23 mouse cellular contexts compared by ENCODE assay signal in the genomic region with DNA sequence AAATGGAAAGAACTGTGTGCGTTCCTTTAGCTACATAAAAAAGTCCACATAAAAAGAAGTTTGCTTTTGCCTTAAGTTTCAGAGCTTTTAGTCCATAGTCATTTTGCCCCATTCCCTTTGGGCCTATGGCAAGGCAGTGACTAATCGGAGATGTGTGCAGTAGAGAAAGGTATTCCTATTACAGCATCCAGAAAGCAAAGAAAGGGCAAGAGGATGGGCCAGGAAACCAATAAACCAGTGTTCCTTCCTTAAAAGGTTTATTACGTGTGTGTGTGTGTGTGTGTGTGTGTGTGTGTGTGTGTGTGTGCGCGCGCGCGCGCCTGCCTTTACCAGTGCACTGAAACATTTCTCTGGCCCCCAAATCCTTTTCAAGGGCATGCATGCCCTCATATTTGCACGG. TPM values are rescaled to one million over a fixed set of nuclear protein-coding genes. Genes with fewer than 3 reads are reported as not detected.
DNase-seq lines count a peak whose midpoint lies in the region; ATAC-seq and TF ChIP-seq lines count a peak whose summit lies in the region.
"Had no signal": no experiment of that assay in that cellular context is flagged by ENCODE, and none has a peak within 500 bp of the region (broad histone marks: within the 10 kb centered on the region; RNA-seq: fewer than 3 reads in every experiment).

No protein-coding gene starts in this region.

- H3K4me1 ChIP-seq in kidney, adult 2 months (ENCODE audit: control insufficient read depth, insufficient read depth, low read length) = peaks cover 13% of the 10 kb centered on the region; the same call in 1 of the 2 replicates
- peaks cover 2% of the 10 kb centered on the region; the same call in 1 of the 2 replicates for H3K4me1 ChIP-seq in embryonic fibroblast, embryonic 13.5 days (ENCODE audit: control insufficient read depth, insufficient read depth, low read length)

- no peaks in the 10 kb centered on the region for H3K27me3 ChIP-seq in kidney, adult 2 months (replicated peaks; ENCODE audit: control insufficient read depth, insufficient read depth, low read length)
- H3K27me3 ChIP-seq: CH12.LX; embryonic facial prominence, embryonic 15.5 days; kidney, embryonic 15.5 days had no signal

- no peak for ATAC-seq in frontal cortex, adult (ENCODE audit: low TSS enrichment)
- ATAC-seq: inflammation-experienced regulatory T-cells, adult 6 months had no signal

- TF ChIP-seq POLR2A in kidney, adult 2 months (IDR thresholded peaks at IDR 0.05; ENCODE audit: low read depth, low read length) = no peak
- no peak for TF ChIP-seq POLR2A in embryonic fibroblast, embryonic 13.5 days (IDR thresholded peaks at IDR 0.05; ENCODE audit: low read depth, low read length)

- no peak overlapping the region for H3K4me3 ChIP-seq in kidney, adult 2 months (ENCODE audit: insufficient read depth, low read depth, low read length)
- no peak overlapping the region for H3K4me3 ChIP-seq in embryonic fibroblast, embryonic 13.5 days (ENCODE audit: insufficient read depth, low read length)
- H3K4me3 ChIP-seq: embryonic facial prominence, embryonic 15.5 days; forebrain, embryonic 10.5 days; heart, embryonic 10.5 days; hindbrain, embryonic 10.5 days; kidney, embryonic 15.5 days; megakaryocyte, embryonic 14.5 days had no signal

- no peak for DNase-seq in kidney, adult 2 months
- DNase-seq in kidney, postnatal 25 days = no peak
- peak; percentile 30 for DNase-seq in A20 (ENCODE audit: low read depth, low spot score)
- peak; percentile 73 for DNase-seq in naive thymus-derived CD4-positive, alpha-beta T cell, adult 2 months (ENCODE audit: low read depth)
- DNase-seq in embryo, embryonic 10.5 days (ENCODE audit: low spot score) = no peak
- DNase-seq: cerebellum, adult 18-20 months; cerebellum, postnatal 25 days; gastrocnemius, postnatal 25 days; liver; lung, adult 18-20 months; lung, postnatal 14 days; midbrain, embryonic 14.5 days; right cerebral cortex, postnatal 25 days had no signal

- no peaks in the 10 kb centered on the region for H3K36me3 ChIP-seq in kidney, adult 2 months (ENCODE audit: control insufficient read depth, insufficient read depth, low read length)
- H3K36me3 ChIP-seq: embryonic facial prominence, embryonic 15.5 days had no signal

- peak overlapping the region; percentile 50; the same call in 1 of the 2 replicates for H3K27ac ChIP-seq in kidney, adult 2 months (ENCODE audit: insufficient read depth, low read depth, low read length)
- H3K27ac ChIP-seq in embryonic fibroblast, embryonic 13.5 days (ENCODE audit: insufficient read depth, low read length) = peak overlapping the region; percentile 32; the same call in 1 of the 2 replicates
- H3K27ac ChIP-seq: embryonic facial prominence, embryonic 15.5 days; forebrain, embryonic 10.5 days; hindbrain, embryonic 10.5 days had no signal

- WGBS in kidney, adult 2 months = 76% methylated on average over 10 of the region's 10 CpGs

- no peak for TF ChIP-seq CTCF in kidney, adult 2 months (conservative IDR thresholded peaks at IDR 0.05; ENCODE audit: insufficient read depth, insufficient read length, low read depth, low read length)
- TF ChIP-seq CTCF in embryonic fibroblast, embryonic 13.5 days (IDR thresholded peaks at IDR 0.05; ENCODE audit: borderline replicate concordance, insufficient read depth, low read length) = no peak

RNA-seq across cellular contexts. Expression of a gene that starts 35.8 kb away (rescaled TPM):
- polyA plus RNA-seq in kidney, adult 2 months (2012; rRNA removed) = 38.5 and 39.7 TPM in 2 replicates
- 37.5 and 43.8 TPM in 2 replicates for polyA plus RNA-seq in embryonic fibroblast, embryonic 13.5 days (2011; ENCODE audit: insufficient read length, low read depth, missing spikeins)

RNA-seq across cellular contexts. Expression of a gene that starts 49.8 kb away (rescaled TPM):
- polyA plus RNA-seq in kidney, adult 2 months (2012; rRNA removed) = 6.9 and 7.4 TPM in 2 replicates
- 10.2 and 10.9 TPM in 2 replicates for polyA plus RNA-seq in embryonic fibroblast, embryonic 13.5 days (2011; ENCODE audit: insufficient read length, low read depth, missing spikeins)

RNA-seq across cellular contexts. Expression of a gene that starts 58.5 kb away (rescaled TPM):
- polyA plus RNA-seq in kidney, adult 2 months (2012; rRNA removed) = 336 and 441 TPM in 2 replicates
- polyA plus RNA-seq in embryonic fibroblast, embryonic 13.5 days (2011; ENCODE audit: insufficient read length, low read depth, missing spikeins) = 0.46 and 0.53 TPM in 2 replicates
- polyA plus RNA-seq: forebrain, embryonic 10.5 days had no signal

Comparison
In these comparisons a context has a peak if more than half of its experiments do, and no peak if none do; other contexts are left out.
1. DNase-seq: peak in A20 (single experiment) and naive thymus-derived CD4-positive, alpha-beta T cell, adult 2 months (single experiment); none in kidney, adult 2 months (single experiment), kidney, postnatal 25 days (0 of 2) and embryo, embryonic 10.5 days (single experiment).
2. RNA of a gene that starts 58.5 kb away (polyA plus RNA-seq): 336 to 441 TPM in kidney, adult 2 months; 0.46 to 0.53 TPM in embryonic fibroblast, embryonic 13.5 days; every median in the first group is over 100 times any median in the second.